Mouse (Mus musculus) cerebellum, postnatal 14 days (tissue): ENCODE results near the gene Eif4e3.

Source experiments
- DNase-seq, 2 experiments: peaks; one replicate each; pipeline ENCODE4 v3.0.0; 2021; ENCODE audit warnings: mixed read lengths in 2 of 2

The Eif4e3 gene

DNA sequence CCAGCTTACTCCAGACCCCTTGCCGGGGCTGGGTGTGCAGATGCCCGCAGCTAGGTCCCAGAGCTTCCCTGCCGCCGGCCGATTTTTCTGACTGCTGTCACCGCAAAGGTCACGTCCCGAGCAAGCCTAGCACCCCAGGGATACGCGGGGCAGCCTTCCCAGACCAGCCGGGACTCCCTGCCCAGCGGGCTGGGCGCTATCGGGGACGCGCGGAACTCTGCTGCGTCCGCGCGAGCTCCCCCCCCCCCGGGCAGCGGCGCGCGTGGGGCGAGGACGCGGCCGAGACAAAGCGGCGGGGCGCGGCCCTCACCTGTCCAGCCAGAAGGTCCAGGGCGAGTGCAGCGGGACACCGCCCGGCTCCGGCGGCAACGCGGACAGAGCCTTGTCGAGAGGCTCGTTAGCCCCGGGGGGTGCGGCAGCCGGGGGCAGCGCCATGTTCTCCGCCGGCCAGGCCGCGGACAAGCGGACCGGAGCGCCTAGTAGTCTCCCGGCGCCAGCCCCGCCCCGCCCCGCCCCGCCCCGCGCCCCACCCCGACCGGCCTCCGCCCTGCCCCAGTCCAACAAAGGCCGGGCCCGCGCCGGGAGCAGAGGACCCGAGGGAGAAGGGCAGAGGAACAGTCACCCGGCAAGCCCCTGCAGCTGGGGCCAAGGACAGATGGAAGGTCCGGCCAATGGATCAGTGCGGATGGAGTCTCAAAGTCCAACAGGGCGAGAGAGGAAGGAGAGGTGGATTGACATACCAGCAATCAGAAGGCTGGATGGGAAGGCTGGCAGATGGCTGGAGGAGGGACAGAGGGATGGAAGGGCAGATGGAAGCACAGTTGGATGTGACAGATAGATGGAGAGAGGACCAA lies at the start of gene Eif4e3, which contains the start of gene Gm20696:
TSS of gene Eif4e3 (minus strand) at position 454 of the 854 bp plus-strand sequence.
TSS of gene Gm20696 (minus strand) at position 480 of the 854 bp plus-strand sequence.
- DNase-seq = peak; percentile 86 to 91

DNA sequence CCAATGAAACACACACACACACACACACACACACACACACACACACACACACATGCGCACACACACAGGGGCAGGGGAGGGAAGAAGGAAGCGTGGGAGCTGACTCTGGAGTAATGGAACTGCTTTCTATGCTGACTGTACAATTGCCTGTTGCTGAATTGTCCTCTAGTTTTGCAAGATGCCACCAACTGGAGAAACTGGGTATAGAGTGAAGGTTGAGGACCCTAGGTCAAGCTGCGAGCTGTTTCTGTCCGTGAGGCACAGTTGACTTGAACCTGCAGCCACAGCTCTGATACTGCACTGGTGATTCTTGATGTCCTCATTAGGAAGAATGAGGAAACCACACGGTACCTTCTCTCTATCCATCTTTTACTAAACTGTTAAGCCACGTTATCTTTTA lies 49.3 kb upstream of the Eif4e3 start:
- no peak for DNase-seq

DNA sequence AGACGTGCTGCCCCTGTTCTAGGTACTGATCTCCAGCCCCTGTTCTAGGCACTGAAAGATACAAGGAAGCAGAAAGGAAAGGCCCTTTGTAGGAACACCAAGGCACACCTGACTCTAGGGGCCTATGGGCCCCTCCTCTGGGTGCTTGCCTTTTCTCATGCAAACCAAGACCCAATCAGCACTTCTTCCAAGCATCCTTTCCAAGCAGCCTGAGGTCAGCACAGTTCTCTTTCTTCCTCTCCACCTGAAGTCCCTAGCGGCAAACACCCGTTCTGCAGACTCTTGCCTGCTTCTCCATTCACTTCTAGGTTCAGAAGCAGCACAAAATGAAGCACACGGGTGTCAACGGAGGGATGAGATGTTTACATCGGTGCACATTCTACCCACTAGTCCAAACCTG lies 48.6 kb upstream of the Eif4e3 start:
- DNase-seq = no peak

DNA sequence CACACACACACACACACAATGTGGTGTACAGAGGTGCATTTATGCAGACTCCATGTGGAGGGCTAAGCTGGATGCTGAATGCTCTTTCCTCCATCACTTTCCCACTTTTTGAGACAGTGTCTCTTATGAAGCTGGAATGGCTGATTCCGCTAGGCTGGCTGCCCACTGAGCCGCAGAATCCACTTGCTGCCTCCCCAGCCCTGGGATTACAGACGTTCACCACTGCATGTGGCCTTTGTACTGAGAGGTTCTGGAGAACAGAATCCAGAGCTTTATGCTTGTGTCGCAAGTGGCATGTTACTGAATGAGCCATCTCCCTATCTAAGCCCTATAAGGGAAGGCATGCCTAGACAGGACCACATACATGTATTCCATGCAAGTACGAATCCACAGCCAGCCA lies 46.7 kb upstream of the Eif4e3 start:
- no peak for DNase-seq

DNA sequence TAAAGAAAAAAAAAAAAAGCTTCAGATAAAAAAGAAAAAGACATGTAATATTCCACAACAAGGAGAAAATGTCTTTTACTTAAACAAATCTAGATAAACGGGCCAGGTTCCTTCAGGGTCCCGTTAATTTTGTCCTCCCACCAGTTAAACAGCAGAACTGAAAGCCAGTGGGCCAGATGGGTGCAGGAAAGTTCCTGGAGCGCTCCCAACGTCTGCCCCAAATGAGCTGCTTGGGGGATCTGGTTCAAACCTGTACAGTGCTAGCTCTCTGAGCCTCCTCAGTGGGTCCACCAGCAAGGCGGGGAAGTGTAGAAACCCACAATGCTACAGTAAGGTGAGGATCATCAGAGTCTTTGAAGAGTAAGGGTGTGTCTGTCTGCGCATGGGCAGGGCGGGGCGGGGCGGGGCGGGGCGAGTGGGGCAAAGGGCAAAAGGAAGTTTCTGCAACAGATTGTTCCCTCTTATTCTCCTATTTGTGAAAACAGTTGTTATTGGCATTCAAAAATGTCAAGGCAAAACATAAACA lies 45.1 kb upstream of the Eif4e3 start:
- DNase-seq = peak in 1 of 2 experiments; percentile 24

DNA sequence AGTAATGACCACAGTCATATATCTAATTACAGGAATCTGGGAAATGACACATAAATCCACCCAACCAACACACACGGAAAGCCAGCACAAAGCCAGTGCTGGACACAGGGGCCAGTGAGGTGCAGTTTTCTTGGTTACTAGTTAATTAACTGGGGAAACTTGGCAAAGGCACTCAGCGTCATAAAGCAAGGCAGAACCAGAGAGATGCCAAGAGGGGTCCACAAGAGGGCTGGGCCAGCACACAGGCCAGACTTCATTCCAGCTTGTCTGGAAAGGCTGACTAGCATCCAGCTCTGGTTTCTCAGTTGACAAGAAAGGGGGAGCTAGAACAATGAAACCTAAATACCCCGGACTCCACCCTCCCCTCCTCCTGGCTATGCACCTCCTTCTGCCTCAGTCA lies 33.9 kb upstream of the Eif4e3 start:
- DNase-seq = no peak

DNA sequence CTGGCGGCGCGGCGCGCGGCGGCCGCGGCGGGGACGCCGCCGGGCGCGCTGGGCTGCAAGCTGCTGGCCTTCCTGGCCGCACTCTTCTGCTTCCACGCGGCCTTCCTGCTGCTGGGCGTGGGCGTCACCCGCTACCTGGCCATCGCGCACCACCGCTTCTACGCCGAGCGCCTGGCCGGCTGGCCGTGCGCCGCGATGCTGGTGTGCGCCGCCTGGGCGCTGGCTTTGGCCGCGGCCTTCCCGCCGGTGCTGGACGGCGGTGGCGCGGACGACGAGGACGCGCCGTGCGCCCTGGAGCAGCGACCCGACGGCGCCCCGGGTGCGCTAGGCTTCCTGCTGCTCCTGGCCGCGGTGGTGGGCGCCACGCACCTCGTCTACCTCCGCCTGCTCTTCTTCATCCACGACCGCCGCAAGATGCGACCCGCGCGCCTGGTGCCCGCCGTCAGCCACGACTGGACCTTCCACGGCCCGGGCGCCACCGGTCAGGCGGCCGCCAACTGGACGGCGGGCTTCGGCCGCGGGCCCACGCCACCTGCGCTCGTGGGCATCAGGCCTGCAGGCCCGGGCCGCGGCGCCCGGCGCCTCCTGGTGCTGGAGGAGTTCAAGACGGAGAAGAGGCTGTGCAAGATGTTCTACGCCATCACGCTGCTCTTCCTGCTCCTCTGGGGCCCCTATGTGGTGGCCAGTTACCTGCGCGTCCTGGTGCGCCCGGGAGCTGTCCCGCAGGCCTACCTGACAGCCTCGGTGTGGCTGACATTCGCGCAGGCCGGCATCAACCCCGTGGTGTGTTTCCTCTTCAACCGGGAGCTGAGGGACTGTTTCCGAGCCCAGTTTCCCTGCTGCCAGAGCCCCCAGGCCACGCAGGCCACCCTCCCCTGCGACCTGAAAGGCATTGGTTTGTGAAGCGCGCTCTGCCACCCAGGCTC lies 26.6 kb upstream of the Eif4e3 start:
- DNase-seq = peak; percentile 67 to 74

DNA sequence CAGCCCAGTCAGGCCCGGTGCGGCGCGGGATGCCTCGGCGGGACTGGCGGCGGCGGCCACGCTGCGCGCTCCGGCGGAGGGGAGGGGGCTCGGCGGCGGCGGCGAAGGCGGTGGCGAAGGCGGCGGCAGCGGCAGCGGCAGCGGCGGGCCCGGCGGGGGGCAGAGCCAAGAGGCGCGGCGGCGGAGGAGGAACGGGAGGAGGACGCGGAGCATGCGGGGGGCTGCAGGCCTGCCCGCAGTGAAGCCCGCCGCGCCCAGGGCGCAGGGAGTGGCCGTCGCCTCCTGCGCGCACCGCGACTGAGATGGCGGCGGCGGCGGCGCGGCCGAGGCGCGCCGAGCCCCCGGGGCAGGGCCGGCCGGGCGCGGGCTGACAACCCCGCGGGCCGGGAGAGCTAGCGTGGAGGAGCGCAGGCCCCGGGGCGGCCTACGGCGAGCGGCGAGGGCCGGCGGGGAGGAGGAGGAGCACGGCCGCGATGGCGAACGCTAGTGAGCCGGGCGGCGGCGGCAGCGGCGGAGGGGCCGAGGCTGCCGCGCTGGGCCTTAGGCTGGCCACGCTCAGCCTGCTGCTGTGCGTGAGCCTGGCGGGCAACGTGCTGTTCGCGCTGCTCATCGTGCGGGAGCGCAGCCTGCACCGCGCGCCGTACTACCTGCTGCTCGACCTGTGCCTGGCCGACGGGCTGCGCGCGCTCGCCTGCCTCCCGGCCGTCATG lies 25.8 kb upstream of the Eif4e3 start, which contains the start of gene Gpr27:
TSS of gene Gpr27 (plus strand) at position 474 of the 710 bp plus-strand sequence.
- peak; percentile 75 to 77 for DNase-seq

DNA sequence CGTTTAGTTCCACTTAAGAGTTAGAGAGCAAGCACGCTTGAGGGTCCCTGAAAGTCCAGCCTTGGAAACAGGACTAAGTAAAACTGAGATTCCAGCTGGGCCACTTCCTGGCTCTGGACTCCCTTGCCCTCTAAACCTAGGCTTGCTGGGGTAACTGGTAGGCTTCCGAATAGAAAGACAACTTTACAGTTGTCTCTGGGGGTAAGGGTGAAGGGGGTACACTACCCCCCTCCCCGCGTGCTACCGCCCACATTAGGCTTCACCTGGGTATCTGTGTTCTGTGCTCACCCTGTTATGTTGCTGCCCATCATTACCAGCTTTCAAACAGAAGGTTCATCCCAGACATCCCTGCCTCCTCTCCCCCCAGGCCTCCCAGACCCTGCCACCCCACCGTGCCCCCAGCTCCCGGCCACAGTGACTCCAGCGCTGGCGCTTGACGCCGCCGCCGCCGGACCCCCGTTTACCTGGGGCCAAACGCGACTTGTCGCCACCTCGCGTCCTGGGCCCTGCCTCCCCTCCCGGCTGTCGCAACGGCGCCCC lies 25.2 kb upstream of the Eif4e3 start:
- peak in 1 of 2 experiments; percentile 35 for DNase-seq

DNA sequence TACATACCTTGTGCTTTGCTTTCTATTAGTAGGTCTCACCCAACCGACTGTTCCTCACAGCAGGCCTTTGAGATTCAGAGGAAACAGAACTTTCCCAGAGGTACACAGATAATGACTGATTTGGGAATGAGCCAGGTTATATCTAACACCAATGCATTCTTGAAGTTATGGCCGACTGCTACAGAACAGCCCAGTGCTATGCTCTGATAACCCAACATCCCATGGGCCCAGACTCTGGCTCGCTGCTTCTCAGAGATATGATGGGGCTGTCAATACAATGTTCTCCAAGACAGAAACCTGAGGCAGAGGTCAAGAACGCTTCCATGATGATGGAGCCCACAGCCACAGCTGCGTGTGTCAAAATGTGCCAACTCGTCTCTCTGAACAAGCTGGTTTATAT lies 21.9 kb upstream of the Eif4e3 start:
- no peak for DNase-seq

DNA sequence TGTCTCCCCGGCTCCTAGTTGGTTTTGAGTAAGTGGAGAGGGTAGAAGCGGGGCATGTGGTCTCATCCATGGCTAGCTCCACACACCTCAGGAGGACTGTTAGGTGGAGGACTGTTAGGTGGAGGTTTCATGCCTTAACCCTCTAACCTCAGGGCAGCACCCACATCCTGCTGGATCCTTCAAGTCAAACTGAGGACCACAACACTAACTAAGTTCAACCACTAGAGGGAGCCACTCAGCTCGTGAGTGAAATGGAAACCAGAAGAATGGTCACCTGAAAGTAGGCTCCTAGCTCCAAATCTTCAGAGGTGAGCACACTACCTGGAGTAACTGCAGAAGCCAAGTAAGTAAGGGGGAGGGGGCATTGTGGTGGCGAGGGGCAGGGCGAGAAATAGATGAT lies 18.3 kb upstream of the Eif4e3 start:
- no peak for DNase-seq

DNA sequence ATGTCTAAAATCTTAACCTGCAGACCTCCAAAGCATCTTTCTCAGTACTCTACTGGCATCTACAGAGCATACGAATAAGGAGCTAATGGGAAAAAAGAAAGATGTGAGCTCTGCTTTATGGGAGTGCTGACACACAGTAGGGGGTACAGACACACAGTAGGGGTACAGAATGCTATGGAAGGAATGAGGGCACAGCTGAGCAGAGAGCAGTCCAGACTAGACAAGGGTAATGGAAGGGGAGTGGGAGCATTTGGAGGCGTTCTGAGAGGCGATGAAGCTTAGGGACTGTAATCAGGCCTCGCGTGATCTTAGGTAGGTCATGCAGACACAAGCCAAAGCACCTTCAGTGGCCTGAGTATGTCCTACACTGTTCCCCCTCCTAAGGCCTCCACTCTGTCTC lies 17.4 kb upstream of the Eif4e3 start:
- no peak for DNase-seq

DNA sequence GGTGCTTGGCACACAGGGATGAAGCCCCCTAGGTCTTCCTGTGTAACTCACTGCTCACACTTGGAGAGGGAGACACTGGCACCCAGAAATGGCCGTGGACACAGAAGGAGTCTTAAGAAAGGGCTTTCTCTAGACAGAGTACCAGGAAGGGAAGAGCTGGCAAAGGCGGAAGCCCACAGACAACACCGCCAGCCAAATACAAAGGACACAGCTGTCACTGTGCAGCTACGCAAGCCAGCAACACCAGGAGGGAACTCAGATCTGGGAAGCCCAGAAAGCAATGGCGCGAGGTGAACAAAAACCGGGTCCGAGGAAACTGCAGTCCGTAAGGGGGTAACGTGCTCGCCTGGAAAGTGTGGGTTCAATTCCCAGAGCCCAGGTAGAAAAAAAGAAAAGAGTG lies 11.5 kb upstream of the Eif4e3 start:
- peak; percentile 56 to 74 for DNase-seq

DNA sequence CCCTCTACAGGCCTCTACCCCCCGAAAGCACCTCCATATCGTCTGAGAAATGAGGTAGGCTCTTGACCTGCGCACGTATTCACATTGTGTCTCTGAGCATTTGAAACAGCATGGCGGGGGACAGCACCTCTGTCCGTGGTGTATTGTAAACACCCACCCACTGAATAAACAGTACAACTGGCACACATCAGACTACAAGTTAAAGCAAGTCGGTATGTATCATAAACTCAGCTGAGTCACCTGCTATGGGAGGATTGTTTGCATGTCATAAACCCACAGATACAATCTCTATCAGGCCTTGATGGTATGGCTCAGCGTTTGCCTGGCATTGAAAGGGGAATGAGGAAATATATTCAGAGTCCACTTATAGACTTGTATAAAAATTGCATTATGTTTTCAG lies 10.8 kb upstream of the Eif4e3 start:
- DNase-seq = no peak

DNA sequence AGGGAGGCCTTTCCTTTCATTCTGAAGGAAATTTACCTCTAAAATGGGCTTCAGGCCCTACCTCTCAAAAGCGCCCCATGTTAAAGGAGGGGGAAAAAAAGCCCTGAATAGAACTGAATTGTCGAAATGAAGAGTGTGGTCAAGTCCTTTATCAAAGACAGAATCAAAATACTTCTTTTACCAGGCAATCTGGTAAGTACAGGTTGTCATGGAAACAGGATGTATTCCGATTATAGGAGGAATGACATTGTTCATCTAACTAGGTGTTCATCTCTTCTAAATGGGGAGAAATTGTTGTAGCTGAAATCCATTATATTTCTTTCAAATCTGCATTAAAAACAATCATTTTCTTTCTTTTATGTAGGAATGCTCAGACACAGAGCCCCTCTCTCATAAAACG lies 7.9 kb upstream of the Eif4e3 start:
- DNase-seq = no peak

DNA sequence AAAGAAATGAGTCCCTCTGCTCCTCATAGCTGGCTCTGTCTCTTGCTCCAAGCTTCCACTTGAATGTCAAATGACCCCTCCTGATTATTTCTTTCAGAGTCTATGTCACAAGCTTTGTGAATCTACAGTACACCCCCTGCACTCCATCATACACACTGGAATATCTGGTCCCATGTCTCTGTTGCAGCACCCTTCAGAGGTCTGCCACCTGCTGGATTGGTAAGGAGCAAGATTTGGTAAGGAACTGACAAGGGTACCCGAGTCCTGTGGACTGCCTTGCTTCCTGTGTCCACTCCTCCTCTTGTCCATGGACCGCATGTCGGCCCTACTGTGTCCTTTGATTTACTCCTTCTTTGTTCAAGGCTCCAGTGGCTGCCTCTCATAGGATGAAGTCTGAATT lies 5.2 kb upstream of the Eif4e3 start:
- DNase-seq = no peak

DNA sequence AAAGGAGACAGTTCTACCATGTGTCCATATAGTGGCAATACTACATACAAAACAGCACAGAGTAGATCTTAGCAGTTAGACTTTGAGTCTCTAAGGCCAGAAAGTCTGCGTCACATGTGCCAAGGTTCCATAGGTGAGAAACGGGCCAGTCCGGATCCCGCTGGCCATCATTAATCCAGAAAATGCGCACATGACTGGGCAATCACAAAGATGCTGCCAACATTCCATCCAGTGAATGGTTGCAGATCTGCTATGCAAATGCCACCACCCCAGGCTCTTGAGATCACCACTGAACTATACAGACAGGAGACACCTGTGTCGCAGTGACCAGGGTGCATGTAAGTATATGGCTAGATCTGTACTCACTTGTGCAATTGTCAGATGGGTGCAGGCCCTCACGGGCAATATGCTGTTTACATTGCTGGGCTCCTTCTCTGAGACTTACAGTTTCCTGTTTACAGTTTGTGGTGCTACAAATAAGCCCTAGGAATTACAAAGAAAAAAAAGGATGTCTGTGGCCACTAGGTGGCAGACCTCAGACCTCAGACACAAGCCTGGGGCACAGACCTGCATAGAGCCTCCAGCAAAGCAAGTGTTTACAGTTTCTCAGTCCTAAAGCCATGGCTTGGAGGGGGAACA lies 4.0 kb upstream of the Eif4e3 start:
- DNase-seq = peak; percentile 83 to 85

DNA sequence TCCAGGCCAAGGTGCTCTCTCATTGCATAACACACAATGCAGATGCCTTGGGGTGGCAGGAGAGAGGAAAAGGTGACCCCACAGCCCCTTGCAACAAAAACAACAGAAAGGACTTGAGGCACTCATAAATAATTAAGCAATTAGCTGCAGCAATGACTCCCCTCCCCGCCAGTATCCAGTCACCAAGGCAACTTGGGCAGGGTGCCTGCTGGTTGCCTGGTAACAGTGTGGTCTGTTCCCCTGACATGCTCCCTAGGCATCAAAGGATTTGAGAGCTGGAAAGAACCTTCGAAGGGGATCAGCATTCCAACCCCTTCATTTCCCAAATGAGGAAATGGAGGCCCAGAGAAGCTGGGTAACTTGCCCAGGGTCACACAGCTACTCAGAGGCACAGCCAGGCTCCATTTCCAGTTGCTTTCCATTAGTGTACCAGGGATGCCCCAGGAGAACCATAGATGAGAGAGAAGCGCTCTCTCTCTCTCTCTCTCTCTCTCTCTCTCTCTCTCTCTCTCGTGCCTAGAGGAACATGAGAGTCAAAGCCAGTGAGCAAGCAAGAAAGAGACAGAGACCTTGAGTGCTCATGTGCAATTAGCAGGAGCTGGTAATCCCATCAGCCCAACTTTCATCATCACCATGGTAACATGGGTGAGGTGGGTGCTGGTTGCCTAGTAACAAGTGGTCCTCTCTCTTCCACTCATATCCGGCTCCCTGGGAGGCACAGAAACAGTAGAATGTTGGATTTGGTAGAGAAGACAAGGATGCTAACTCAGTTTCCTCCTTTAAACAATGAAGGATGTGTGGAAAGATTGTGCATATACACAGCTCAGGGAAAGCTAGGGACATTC lies 3.1 kb upstream of the Eif4e3 start:
- DNase-seq = peak; percentile 87 to 91

DNA sequence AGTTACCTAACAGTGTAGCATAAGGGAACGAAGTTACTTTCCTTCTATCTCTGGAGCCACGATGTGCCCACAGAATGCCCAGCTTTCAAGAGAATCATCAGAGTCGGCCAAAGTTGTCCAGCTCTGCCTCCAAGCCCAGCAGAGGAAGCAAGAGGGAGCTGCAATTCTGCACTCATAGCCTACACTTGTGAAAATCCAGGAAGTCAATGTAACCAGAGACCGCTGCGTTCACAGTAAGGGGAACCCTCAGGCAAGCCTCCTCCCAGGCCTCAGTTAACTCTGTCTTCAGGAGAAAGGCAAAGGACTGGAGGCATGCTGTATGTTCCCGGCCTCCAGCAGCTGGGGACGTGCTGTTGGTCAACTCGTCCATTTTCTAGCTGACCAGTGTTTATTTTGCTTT lies 719 bp upstream of the Eif4e3 start:
- no peak for DNase-seq

DNA sequence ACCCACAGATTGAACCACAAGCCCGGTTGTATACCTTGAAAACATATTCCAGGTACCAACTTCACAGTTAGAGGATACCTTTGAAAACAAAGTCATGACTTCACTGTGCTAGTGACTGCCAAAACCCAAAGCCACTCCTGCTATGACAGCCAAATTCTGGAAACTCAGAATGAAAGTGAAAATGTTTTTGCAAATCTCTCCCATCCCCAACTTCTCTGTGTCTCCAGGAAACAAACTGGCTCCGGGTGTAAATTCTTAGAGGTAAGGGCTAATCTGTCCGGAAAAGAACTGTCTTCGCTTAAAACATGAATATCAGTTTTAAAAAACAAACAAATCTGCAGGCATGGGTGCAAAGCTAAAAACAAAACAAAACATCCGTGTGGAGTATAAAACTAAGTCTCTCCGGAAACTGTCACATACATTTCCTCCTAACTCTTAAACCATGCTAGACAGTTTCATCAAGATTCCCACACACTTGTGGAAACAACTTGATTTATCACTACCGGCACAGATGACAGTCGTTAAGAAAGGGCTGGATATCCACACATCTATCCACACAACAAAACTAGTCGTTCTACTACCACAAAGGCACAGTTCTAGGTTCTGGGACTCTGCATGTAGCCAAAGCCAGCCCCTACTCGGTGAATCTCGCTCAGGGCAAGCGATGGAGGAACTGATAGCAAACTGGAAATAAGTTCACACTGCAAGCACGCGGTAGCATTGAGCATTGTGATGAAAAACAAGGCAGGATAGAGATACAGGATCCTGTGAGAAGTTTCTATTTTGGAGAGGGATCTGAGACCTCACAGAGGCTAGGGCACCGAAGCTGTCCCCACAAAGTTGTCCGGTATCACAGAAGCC lies 884 bp downstream of the Eif4e3 start:
- DNase-seq = no peak
